Mouse (Mus musculus) layer of hippocampus, postnatal 10 days (tissue): ENCODE results near the gene Scn3b. TPM values are rescaled to one million over a fixed set of nuclear protein-coding genes. Genes with fewer than 3 reads are reported as not detected.

Source experiments
- DNase-seq, 2 experiments: peaks; one replicate each; pipeline ENCODE4 v3.0.0; 2021; ENCODE audit warnings: low spot score in 2 of 2
- total RNA-seq, 2 experiments: library from RNA; stranded (reverse); gene quantifications; 2 replicates each; pipeline ENCODE4 v1.2.3; 2021

Scn3b gene
- total RNA-seq, 2 experiments from 2014 or later: 205 to 209 TPM

DNA sequence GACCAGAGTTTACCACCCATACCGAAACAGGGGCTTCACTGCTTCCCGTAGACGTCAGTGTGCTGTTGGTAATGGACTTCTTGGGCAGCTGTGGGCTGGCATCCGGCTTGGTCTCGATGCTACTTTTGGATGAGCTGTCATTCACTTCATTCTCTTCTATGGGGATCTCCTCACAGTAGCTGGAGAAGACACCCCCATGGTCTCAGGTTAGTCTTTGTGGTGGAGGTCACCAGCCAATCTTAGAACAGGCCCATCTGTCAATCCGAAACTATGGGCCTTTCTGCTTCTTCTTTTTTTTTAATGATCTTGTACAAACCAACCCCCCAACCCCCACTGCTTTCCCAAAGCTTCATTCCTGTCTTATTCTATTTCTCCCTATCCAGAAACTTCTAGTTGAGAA lies 40.9 kb downstream of the Scn3b start:
- DNase-seq: no peak

DNA sequence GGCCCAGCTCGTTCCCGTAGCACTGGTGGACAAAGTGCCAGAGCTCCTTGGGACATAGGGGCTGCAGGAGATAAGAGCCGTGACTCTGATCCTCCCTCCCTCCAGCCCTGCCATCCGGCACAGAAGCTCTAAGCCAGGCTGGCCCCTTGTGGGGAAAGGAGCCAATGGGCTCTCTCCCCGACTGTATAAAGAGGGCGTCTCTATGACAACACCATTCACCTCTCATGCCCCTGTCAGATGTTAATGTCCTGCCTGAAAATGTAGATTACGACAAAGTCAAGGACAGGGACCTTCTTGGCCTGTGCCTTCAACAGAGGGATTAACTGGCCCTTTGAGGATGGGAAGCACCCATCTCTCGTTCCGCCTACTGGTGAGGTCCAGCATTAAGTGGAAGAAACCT lies 42.8 kb downstream of the Scn3b start:
- DNase-seq: no peak

DNA sequence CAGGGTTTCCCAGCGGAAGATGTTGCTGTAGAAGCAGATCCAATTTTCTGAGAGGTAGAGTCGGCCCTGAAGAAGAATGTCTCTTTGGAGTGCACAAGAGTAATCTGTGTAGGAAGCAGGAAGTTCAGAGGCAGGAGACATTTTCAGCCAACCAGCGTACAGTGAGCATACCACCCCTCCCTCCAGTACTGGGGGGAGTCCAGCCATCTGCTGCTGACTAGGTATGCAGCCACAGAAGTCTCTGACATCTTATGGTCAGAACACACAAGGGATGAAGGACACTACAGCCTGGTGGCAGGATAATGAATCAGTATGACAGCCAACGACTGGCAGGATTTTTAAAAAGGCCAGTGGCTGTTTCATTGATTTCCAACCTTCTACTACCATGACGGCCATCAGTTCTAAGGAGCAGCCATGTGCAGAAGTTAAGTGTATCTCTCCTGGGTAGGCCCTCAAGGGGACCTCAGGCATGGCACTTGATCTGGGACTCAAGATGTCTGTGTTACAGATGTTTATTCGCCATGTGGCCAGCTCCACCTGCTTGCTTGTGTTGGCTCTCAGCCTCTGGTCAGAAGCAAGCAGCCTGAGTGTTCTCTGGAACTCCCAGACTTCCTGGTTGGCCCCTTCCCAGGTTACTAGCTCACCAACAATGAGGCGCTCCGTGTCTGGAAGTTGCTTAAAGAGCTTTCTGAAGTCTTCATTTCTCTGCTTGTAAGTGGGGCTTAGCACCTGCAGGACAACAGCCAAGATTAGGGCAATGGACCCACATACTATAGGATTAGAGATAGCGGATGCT lies 48.0 kb downstream of the Scn3b start:
- no peak for DNase-seq

DNA sequence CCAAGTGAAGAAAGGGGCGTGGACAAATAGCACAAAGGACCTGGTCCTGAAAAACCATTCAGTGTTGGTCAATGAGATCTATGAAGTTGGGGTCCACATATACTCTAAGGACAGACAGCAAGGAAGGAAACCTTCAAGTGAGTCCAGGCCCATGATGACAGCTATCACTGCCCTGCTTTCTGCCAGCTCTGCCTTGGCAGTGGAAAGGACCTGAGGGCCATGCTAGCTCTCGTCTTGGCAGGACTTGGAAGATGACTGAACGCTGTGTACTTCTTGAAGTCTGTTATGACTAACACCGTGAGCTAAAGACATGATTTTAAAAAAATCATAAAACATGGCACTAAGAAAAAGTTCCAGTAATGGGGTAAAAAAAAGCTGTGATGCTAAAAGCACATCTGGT lies 48.7 kb downstream of the Scn3b start:
- no peak for DNase-seq

DNA sequence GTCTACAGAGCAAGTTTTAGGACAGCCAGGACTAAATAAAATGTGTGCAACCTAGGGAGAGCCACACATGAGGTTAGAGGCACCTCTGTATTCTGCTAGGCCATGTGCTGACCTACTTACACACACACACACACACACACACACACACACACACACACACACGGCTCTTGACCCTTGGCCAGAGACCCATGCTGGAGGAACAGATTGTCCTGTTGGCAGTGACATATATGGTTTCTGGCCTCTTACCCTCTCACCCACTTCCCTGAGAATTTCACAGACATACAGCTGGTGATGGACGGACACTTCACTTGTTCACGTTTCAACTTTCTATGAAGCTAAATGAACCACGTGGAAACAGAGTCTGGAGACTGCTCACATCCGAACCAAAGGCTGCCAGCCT lies 49.8 kb downstream of the Scn3b start:
- DNase-seq: no peak

DNA sequence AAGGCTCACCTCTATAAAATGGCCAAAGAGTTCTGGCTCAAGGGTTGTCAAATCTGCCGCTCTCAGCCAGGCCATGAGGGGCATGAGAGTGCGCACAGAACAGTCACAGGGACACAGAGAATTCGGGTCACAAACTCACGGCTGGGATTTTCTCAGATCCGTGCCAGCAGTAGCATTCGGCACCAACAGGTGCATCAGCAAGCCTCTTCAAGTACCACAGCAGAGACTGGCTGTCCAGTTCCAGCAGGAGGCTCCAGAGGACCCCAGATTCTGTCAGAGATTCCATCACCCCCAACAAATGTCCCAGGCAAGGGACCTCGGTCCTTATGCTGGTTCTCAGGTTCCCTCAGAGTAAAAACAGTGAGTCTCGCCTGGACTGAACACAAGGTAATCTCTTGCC lies 51.4 kb downstream of the Scn3b start:
- DNase-seq: no peak

DNA sequence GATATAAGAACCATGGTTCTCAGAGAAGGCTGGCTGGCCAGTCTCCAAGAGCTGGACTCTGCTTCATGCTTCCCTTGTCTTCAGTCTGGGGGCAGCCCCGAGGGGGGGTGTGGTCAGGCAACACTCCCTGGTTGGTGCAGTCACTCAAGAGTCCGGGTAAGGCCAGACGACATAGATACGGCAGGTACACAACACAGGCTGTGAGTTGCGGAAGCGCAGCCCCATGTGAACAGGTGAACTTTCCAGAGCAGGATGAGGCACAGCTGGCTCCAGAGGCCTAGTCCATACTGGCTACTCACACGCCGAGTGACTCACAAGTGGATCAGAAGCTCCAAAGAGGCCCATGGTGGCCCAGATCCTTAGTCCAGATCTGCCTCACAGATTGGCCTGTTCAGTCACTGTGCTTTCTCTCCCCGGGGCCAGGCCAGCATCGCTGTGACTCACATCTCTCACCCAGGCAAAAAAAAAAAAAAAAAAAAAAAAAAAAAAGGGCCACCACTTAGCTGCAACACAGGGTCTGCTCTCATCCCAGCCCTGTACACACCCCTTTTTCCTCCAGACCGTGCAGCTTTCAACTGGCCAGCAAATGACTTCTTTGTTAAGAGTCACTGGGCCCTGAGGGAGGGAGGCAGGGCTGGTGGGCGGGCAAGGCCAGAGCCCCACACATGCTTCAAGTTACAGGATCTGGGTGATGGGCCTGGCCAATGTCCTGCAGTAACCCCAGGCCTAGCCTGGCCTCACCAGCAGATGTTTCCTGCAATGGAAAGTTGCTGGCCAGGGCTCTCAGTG lies 52.1 kb downstream of the Scn3b start:
- DNase-seq: peak in 1 of 2 experiments; percentile 52

DNA sequence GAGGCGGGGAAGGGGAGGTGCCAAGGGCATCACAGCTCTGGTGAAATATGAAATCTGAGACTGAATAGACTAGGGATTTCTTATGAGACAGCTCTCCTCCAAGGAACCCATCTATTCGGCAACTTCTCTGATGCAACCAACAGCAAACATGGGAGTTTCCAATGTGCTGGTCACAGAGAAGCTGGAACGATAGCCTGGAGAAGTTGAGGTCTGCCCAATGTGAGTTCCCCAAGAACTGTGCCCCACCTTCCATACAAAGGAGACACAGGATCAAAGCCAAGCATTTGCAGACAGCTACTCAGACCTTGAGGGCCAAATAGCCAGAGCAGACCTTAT lies 52.6 kb downstream of the Scn3b start:
- DNase-seq: no peak

DNA sequence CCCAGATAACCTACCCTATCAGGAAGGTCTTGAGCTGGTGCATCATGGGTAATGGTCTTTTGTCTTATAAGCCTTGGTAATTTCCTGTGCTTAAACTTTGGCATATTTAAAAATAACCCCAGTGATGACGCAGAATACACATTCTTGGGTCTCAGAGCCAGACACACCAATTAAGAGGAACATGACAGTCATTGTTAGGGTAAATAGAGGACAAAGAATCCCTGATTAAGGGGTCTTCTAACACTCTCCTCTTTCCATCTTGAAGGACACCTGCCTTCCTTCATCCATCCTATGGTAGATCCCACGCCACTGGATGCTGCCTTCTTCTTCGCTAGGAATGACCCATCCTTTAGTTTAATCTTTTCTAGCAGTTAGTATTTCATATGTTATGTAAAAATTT lies 53.4 kb downstream of the Scn3b start:
- DNase-seq: no peak

DNA sequence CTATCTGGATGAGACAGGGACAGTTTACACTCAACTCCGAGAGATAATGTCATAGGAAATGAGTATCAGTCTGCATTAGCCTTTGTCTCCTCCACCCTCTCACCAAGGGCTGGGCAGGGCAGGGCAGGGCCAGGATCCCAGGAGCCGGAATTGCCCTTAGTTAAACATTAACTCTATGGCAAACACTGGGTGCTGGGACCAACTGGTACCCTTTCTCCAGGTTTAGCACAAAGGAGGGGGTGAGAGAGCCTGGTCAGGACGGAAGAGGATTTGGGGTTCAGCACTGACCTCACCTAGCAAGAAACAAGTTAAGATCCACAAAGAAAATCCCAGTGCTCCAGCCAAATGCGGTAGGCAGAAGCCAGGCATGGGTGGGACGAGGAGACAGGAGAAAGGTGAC lies 54.2 kb downstream of the Scn3b start:
- DNase-seq: no peak

DNA sequence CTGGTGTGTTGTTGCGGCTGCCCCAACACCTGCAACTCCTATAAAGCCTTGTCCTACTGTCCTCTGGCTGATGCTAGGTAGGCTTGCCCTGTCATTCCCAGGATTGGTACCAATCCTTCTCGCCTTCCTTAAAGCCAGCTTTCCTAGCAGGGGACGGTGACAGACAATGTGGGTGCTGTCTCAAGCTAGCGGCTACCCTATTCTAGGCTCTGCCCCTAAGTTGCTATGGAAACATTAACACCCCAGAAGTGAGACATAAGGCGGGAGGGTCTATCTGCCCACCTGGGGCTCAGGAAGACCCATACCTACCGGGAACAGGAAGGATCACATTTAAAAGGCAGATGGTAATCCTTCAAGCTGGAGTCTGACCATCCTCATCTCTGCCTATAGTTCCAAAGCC lies 54.8 kb downstream of the Scn3b start:
- DNase-seq: no peak

DNA sequence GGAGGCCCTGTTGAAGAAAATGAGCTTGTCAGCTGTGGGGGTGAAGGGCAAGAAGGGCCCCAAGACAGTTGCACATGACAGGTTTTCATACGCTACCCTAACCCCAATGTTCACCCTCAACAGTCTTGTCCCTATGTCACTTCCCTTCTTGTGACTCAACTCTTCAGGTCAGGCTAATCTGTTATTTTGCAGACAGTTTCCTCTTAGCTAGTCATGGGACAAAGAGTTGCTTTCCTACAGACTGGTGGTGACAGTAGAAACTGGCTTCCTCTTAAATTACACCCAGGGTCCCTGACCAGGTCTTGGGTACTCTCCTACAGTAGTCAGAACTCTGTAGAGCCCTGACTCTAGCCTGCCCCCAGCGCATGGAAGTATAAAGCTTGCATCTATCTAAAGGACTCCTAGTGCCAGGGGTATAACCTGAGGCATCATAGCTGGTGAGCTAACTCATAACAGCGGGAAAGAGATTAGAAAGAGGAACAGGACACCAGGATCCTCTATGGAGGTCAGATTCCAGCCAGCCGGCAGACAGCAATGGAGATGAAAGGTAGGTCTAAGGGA lies 55.3 kb downstream of the Scn3b start:
- no peak for DNase-seq

DNA sequence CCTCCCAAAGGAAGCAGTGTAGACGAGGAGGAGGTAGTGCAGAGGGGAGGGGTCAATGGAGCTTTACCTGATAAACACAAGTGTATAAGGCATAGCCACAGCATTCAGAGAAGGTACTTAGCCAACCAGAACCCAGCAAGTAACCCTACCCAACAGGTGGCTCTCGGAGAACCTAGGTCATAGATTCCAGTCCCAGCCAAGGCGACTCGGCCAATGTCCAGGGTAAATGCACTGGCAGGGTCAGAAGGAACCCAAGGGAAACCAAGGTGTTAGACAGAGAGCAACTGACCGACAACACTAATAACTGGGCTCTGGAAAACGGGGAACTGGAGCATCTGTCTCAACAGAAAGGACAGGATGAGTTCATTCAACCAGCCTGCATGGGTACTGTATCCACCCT lies 55.8 kb downstream of the Scn3b start:
- no peak for DNase-seq

DNA sequence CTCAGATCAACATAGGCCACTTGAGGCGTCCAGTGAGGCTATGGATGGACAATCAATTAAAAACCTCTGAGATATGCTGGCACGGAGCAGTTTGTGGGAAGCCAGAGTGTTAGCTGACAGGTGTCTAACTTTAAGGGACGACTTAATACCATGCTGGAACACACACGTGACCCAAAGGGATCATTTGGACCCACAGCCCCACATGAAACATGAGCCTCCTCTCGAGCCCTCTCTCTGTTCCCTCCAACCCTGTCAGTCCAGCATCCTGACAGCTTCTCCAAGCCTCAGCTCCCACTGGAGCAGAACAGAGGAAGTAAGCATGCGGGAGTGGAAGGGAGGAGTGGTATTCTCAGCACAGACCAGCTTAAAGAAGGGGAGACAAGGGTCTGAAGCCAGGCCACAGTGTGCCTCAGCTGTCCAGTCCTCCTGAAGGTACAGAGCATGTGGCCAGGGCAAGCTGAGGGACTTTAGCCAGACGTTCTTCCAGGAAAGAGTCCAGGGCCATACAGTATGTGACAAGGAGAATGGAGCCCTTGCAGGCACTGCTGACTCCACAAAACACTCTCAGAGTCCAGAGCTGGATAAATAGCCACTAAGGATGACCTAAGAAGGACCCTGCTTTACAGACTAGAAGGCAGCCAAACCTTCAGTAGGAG lies 57.4 kb downstream of the Scn3b start:
- no peak for DNase-seq

DNA sequence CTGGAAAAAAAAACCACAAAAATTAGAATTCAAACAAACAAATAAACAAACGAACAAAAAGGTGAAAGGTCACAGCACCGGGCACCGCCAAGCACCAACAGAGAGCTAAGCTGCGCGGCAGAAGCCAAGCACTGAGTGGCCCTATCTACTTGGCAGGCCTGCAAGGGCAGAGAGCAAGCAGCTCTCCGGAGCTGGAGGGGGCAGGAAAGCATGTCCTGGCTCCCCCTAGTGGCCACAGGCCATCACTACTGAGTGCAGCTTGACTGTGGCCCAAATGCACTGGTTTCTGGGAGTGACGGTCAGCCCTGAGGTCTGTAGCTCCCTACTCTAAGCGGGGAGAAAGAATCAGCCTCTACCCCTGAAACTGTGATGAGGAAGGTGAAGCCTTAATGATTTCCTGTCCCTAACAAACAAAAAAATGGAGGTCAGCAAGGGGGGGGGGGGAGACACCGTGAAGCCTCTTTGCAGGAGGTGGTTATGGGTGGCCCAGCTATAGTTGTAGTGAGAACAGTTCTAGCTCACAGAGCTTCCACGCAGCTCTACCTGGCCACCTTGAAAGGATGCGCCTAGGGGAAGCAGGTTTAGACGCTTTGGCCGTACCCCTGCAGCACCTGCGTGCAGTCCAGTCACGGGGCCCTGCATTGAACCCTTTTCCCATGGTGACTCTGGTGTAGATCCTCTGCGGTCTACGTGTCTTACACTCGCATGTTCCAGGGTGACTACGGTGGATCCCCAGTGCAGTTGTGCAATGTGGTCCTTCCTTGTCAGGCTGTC lies 61.8 kb downstream of the Scn3b start:
- peak; percentile 91 to 94 for DNase-seq

DNA sequence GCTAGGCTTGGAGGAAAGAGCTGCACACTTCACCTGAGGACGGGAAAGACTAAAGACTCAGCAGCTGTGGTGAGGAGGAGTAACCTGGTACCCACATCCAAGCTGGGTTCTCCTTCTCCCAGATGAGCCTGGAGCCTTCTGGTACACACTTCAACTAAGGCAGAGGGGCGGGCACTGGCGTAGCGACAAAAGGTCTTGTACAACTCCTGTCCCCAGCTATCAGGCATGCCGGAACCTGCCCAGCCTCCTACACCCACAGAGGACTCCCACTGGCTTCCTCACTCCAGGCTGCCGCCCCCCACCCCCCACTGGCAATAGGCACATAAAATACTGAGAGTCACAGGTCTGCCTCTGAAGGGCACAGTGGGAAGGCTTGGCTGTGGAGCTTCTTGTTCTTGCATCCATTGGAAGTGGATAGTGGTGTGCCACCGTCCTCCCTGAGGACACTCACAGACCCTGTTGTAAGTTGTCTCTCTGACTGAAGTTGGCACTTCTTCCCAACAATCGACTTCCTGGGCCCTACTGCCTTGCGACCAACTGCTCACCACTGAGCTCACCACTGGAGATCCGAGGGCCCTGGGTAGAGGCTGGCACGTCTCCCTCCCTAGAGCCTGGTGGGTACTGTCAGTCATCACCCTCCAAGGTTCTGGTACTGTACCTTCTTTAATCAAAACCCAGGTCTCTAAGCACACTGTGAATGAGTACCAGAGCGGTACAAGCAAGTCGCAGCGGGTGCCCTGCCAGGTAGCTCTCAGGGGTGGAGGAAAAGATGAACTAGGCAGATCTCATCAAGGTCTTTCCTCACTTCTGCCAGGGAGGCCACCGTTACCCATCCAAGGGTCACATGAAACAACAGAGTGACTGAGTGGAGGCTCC lies 62.6 kb downstream of the Scn3b start:
- no peak for DNase-seq

DNA sequence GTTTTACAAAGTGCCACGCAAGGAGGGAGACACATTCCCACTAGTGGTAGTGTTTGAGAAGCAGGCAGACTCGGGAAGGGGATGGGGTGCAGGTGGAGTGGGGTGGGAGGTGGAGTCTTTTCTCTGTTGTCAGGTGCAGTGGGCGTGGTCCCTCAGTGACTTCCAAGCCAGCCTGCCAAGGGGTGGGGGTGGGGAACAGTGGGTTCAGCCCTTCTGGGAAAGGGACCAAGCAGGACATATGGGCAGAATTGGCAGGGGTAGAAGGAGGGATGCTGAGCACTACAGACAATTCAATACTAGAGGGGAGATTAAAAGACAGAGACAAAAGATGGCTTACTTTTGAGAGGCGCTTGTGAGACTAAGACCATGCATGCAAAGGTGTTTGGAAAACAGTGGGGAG lies 63.3 kb downstream of the Scn3b start:
- peak in 1 of 2 experiments; percentile 71 for DNase-seq

DNA sequence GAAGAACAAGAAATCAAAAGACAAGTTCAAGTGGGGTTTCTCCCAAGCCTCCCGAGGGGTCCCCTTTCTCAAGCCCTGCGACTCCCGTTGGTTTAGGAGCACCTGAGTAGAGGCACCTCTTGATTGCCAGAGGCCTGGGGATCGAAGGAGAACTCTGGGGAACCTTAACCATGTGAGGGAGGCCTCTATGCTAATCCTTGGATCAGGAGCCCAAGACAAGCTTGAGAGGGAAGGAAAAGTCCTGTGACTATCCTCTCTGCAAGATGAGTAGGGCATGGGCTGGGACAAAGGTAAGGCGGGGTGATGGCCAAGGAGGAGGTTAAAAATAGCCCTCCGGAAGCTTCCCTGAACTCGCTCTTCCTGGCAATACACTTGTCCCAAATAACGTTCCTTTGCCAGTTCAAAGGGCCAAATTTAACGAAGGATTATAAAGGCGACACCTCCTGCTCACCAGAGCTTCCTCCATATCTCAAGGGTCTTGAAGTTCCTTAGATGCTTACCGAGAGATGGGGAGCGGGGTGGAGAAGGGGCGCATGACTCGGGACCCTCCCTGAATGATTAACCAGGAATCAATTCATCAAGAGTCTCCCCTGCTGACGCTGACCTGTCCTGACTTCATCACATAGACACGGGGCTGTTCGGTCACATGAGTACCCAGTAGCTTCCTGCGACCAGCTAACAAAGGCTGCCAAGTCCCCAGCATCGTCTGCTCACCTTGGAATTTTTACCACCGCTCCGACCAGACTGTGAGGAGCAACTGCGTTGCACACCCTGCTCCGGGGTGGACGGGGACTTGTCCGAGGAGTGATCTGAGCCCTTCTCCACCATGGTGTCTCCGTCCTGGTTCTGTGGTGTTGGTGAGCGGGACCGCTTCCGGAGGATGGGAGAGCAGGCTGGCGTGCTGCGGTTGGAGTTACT lies 64.0 kb downstream of the Scn3b start:
- DNase-seq: no peak
